Mouse (Mus musculus): ENCODE data around the gene Ttc12.
A peak's percentile ranks its signal among the peaks of the same experiment; 100 is the strongest.

Gene Ttc12

DNA sequence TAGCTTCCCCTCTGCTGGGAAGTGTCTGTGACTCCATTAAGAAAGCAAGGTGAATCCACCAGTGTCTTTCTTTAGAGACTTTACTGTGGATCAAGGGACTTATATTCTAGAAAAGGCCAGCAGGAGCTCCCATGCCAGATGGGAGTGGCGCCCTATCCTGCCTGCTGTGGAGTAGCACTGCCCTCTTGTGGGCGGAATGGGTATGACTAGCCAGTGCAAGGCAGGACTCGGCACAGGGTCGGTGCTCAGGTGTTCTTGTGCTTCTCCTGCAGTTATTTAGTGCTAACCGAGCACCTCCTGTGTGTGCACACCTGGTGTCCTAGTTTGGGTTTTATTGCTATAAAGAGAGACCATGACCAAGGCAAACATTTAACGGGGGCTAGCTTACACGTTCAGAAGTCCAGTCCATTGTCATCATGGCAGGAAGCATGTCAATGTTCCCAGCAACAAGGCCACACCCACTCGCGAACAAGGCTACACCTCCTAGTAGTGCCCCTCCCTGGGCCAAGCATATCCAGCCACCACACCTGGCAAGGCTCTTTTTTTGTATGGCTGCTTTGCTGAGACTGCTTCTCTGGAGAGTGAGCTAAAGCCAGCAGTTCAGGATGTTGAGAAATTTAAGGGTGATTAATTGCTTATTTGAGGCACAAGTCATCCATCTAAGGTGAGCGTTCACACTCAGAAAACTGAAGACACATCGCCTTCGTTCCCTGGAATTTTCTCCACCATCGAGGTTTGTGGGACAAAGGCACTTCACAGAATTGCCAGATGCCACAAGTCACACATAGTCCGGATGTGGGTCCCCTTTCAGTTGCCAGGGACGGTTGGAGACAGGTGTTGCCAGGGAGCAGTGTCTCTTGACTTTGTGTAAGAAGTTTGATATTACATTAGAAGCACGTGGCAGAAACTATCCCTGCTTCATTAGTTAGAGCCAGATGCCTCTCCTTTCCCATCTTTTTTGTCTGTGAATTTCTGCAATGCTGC is 3.2 kb upstream of the Ttc12 start:
- DNase-seq (ENCODE audit: low read depth, low spot score) = peak; percentile 80

DNA sequence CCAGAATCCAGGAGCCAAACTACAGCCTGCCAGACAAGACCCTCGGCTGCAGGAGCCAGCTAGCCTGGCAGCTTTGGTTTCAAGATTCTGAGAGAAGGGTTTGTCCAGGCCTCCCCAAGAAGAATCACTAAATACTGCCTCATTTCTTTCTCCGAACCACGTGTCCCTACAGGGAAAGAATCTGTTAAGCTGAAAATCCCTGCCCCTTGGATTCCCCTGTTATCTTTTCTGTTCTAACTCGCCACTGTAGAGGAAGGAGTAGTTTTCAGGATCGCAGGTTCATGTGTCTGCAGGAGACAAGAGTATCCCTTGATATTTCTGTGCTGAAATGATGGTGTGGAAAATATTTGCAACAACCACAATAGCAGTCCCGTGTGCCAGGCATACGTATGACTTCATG is 2.2 kb upstream of the Ttc12 start:
- DNase-seq (ENCODE audit: low read depth, low spot score) = no peak

DNA sequence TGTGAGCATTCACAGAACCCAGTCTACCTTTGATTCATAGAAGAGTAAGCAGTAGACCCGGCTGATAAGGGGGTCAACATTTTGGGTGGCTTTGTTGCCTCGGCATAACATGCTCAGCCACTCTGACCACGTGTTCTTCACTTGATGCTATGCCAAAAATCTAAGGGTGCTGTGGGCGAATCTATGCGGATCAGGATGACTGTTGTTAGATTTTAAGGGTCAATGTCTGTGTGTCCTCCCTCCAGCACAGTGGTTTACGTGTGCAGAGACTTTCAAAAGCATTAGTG is 1.6 kb upstream of the Ttc12 start:
- no peak for DNase-seq (ENCODE audit: low read depth, low spot score)

DNA sequence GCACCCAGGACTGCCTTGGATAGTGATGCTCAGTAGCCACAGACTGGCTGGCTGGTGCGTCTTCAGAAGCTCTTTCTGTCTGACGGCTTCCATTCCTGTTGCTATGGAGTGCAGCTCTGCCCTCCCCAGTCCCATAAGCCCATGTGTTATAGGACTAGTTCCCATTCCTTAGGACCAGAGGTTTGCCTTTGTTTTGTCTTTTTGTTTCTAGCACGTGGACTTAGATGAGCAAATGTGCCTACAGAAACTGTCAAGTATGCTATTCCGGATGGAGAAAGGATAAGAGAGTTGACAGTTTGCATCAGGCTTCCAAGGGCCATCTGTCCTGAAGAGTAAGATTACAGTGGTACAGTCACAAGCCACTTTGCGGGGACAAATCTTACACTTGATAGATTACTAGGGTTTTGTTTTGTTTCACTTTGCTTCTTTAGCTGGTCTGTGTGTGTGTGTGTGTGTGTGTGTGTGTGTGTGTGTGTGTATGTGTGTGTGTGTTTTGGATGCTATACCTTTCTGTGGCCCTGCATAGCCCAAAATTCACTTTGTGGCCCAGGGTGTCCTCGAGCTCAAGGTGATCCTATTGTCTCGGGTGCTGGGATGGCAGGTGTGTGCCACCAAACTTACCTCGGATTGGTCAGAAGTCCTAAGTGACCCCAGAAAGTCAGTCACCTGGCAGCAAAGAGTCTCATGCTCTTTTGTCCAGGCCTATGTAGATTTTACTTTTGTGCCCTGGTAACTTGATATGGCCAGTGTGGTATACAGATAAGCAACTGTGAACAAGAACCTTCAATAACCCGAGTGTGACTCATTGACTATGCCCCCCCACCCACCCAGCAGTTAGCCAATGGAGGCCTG is 1.0 kb upstream of the Ttc12 start:
- DNase-seq (ENCODE audit: low read depth, low spot score) = no peak

DNA sequence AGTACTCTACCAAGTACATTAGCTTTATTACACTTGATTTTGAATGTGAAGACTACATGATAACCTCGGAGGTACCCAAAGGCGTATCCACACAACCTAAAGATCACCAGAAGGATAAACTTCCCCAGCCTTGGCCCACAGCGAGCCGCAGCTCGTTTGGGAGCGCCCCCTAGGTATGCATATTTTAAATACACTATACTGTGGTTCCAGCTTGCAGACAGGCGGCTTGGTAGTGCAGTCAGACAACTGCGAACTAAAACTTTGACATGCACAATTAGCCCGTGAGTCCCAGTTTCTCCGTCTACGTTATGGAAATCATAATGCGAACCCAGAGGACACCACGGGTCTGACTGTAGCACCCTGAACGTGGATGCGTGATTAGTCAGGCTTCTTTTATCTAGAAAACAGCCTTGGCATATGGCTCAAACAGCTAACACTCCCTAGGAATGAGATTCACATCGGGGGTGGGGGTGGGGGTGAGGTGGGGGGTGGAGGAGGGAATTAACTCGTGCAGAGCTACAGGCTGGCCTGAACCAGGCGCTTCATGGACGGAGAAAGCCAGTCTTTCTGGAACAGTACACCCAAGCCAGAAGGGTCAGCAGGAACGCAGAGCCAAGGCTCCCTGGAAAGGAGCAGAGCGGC is 654 bp downstream of the Ttc12 start:
- peak; percentile 49 for DNase-seq (ENCODE audit: low read depth, low spot score)

DNA sequence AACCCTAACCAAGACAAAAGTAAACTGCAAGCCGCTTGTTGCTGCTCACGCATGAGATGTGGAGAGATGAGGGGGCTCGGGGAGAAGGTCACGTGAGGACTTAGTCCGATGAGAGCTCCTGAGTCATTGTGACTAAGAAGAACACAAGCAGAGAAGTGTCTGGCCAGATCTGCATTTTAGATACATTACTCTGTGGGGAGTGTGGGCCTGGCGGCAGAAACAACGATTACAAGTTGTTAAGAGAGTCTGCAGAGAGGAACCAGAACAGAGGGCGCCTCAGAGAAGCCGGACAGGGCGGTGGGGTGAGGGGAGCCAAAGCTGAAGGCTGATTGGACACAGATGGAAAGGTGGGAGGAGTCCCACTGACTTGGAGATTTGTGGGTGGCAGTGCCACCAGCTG is 2.7 kb downstream of the Ttc12 start:
- no peak for DNase-seq (ENCODE audit: low read depth, low spot score)

DNA sequence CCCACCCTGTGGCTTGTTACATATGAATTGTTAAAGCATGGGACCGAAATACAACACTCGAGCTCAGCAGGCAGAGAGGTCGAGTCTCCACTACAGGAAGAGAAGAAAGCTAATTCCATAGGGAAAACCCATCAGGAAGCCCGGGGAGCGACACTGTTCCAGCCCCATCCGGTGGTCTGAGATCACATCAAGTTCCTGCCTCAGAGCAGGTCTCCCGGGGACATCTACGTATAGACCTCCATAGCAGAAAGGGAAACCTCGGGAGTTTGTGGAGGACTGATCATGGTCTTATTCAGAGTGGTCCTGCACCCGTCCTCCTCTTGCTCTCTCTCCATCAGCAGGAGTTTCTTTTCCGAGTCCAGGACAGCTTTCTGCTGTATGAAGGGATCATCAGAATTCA is 13.9 kb downstream of the Ttc12 start:
- no peak for DNase-seq (ENCODE audit: low read depth, low spot score)

DNA sequence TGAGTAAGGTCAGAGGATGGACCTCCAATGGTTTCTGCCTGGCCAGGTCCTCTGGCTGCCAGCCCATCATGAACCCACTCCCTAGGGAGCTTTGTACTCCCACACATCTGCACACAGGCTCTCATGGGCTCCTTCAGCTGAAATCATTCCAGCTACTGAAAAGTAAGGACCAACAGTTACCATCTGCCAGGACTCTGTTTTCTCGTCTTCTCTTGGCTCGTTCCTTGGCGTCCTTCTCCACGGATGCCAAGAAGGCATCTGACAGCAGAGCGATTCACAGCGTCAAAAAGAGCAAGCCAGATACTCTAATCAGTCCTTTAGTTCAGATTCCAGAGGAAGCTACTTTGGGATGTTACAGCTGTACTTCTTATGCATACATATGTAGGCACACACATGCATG is 15.1 kb downstream of the Ttc12 start:
- DNase-seq (ENCODE audit: low read depth, low spot score) = no peak

DNA sequence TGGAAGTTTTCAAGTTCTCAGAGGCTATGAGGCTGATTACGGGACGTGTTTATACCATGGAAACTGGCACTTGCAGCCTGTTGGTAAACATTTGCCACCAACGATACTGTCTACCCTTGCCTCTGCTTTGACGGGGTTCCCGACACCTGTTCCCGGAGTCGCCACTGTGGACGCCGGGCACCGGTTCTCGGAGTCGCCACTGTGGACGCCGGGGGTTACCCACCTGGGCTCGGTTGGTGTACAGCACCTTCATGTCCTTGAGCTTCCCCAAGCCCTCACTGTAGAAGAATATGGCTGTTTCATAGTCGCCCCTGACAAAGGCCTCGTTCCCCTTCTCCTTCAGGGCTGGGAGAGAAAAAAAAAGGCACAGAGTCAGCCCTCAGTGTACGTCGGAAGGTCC is 16.0 kb downstream of the Ttc12 start:
- DNase-seq (ENCODE audit: low read depth, low spot score) = no peak

DNA sequence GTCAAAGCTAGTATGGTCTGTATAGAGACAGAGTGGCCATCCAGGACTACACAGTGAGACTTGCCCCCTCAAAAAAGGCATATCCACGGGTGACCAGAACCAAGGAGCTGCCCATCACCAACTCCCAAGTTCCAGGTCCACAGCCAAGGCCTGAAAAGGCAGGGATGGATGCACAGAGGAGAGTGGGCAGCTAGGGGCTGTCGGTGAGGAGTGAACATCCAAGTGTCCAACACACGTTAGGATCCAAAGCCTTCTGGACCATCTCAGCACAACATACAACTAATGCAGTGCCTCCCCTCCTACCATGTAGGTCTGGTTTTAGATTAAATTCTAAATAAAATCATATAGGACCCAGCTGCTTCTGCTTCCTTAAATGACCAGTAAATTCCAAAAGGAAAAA is 29.9 kb downstream of the Ttc12 start:
- no peak for DNase-seq (ENCODE audit: low read depth, low spot score)

DNA sequence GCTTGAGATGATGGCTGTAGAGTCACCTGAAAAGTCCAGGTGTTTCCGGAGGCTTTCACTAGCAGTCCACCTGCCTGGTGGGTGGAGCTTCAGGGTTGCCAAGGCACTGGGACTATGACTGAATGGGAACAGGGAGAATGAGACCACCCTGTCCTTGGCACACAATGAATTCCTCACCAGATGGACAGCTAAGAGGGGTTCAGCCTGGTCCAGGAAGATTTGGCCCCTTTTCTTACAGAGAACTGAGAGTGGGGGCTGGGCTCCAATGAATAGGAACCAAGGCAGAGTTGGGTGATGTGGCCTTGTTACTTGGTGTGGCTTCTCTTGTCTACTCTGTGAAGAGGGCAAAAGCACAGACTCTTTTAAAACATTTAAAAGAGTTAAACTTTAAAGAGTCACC is 33.6 kb downstream of the Ttc12 start:
- no peak for DNase-seq (ENCODE audit: low read depth, low spot score)

DNA sequence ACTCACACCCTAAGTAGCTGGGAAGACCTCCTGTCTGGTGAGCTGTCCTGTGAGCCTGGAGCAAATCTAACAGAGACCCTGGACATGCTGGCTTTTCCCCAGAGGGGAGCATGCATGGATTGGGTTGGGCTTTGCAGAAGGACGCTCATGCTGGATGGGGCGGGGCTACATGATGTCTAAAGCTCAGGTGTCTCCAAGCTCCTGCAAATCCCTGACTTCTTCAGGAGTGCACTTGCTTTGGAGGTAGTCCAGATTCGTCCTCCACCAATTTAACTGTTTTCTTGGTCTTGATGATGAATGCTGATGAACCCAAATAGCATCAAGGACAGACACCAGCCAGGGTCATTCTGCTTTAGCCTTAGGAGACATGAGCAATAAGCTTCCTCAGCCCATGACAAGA is 35.5 kb downstream of the Ttc12 start:
- no peak for DNase-seq (ENCODE audit: low read depth, low spot score)

DNA sequence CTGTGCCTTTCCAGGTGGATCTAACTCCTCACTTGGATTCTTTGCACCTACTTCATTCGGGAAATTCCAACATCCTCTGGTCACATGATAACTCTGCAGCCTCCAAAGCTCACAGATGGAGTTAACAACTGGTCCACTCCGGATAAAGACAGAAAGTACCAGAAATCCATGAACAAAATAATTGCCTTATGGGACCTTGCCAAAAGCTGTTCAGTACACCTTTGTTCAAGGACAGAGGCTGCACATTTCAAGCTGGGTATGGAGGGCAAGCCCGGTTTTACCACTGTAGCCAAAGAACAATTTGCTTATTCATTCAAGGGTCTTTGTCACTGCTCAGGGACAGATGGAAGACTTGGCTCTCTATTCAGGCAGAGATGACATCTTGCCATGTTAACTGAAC is 43.4 kb downstream of the Ttc12 start:
- DNase-seq (ENCODE audit: low read depth, low spot score) = no peak

DNA sequence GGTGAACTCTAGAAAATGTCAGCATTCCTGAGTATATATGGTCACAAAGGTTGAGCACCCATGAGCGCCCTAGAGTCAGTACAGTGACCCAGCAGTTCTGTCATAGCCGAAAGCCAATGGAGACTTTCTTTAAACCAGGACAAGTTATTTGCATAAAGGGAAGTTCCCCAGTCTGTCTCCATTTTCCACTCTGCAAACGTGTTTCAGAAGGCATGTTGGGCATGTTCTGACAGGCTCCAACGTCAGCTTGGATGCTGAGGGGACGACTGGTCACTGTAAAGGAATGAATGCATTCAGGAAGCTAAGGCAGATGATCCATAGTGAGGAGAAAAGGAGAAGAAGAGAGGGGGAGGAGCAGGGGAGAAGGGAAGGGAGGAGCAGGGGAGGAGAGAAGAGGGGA is 58.5 kb downstream of the Ttc12 start:
- no peak for DNase-seq (ENCODE audit: low read depth, low spot score)

DNA sequence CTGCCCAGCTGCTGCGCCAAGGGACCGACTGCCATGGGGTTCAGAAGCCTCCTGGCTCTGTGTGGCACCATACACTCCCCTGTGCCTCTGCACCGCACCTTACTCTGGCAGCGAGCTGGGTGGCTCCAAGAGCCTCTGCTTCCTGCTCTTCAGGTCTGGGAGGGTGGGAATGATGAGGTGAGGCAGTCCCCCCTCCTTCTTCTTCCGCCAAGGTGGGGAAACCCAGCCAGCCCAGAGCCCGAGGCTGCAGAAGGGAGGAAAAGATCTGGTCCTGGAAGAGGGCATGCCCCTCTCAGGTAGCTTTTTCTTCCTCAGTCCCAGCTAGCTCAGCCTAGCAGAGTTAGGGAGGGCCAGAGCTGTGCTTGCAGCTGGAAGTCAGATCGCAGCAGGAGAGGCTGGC is 59.1 kb downstream of the Ttc12 start, which contains the start of gene Ankk1:
Gene Ankk1, minus strand, starts transcription at position 101 of the 400 bp plus-strand sequence.
- DNase-seq (ENCODE audit: low read depth, low spot score) = no peak

DNA sequence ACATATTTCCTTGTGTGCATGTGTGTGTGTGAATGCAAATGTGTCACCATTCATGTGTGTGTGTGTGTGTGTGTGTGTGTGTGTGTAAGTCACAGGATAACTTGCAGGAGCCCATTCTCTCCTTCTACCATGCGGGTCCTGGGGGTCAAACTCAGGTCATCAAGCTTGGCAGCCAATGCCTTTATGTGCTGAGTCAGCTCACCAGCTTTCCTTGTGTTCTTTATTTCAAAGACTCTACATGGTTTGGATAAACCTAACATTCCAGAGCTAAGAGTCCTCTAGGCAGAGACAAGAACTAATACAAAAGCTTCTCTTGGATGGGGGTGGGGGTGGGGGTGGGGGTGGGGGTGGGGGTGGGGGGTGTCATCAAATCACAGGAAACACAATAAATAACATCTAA is 60.4 kb downstream of the Ttc12 start:
- no peak for DNase-seq (ENCODE audit: low read depth, low spot score)

DNA sequence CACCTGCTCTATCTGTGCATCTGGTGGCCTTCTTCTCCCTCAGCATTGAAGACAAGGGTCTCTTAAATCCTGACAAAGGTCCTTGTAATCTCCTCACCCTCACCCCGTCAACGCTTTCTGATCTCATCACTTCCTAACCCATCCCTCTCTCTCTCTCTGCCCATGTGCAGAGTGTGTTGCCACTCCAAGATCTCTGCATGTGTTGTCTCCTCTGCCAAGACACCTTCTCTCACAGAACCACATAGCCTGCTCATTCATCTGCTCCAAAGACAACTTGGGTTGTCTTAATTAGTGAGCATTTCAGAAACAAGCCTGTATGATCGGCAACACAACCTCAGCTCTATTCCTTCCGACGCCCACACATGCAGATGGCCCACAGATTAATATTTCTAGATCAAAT is 62.2 kb downstream of the Ttc12 start:
- no peak for DNase-seq (ENCODE audit: low read depth, low spot score)

DNA sequence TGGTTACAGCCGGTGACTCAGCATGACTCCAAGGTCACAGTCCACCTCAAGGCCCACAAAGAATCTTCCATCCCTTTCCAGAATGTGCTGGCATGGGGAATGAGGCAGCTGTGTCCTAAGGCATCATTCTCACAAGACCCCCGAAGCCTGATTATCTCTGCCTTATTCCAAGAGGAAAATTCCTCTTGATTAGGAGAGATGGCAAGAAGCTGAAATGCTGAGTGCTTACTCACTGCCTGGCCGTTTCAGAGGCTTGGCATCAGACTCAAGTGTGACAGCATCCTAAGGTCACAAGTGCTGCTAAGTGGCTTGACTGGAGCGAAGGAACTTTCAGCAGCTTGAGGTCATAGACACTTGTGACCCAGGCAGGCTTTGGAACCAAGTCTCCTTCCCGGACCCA is 75.4 kb downstream of the Ttc12 start:
- DNase-seq (ENCODE audit: low read depth, low spot score) = no peak

DNA sequence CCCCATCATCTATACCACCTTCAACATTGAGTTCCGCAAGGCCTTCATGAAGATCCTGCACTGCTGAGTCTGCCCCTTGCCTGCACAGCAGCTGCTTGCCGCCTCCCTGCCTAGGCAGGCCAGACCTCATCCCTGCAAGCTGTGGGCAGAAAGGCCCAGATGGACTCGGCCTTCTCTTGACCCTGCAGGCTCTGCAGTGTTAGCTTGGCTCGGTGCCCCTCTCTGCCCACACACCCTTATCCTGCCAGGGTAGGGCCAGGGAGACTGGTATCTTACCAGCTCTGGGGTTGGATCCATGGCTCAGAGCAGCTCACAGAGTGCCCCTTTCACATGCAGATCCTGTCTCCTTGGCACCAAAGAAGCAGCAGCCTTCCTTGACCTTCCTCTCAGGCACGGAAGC is 79.0 kb downstream of the Ttc12 start:
- DNase-seq (ENCODE audit: low read depth, low spot score) = no peak

DNA sequence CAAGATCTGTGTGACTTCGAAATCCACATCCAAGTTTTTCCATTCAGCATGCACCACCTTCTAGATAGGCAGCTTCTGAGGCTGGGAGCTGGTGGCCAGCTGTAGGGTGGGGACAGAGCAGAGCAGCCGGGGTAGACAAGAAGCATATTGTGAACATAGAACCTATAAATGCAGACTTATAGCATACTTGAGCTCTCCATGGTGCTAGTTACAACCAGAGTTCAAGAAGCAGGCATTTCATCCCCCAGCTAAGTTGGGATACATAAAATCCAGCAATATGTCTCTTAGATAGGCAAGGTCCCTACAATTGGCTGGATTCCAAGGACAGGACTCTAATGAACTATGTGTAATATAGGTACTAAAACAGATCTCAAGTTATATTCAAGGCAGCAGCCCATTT is 82.3 kb downstream of the Ttc12 start:
- DNase-seq (ENCODE audit: low read depth, low spot score) = no peak

DNA sequence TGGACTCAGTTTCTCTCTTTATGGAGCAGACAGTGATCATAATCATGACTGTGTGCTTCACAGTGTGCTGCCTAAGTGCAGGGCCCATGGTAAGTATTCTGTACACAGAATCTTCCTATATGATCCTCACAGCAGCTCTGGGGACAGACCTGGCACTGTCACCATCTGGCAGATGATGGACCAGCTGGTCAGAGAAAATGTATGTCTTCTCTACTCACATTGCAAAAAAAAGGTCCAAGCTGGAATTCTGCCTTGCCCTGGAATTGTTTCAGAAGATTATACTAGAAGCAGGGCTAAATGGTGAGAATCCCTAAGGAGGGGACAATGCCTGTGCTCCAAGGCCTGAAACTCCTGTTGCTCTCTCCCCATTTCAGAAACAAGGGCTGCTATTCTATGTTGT is 90.0 kb downstream of the Ttc12 start:
- no peak for DNase-seq (ENCODE audit: low read depth, low spot score)

DNA sequence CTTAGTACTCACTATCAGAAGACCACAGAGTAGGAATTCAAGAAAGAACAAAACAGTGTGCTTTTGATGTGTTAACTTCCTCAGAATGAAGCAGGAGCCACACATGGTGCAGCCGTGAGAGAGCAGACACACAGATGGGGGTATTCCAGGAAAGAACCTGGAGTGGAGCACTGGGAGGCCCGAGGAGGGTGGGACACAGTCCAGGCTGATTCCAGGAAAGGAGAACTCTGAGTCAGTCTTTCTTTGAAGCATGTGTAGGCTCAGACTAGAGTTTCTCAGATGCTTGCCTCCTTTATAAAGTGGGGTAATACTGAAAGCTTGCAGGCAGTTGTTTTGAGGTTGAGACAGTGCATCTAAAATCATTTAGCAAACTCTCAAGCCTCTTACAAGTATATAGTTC is 93.8 kb downstream of the Ttc12 start:
- DNase-seq (ENCODE audit: low read depth, low spot score) = no peak
